Mouse (Mus musculus) brain, embryonic 14.5 days (tissue): ENCODE measurements around the gene Mmp24.

Source experiments
- CTCF ChIP-seq: fragments of 200-500 bp; IDR thresholded peaks from 2 replicates; pipeline ENCODE4 v1.5.1; 2012; ENCODE audit warnings: inconsistent platforms, mild to moderate bottlenecking, moderate library complexity, borderline replicate concordance; ENCODE audit not compliant: insufficient read depth, insufficient read length; ENCODE audit errors: extremely low read depth
- POLR2A ChIP-seq: fragments of 200-500 bp; IDR thresholded peaks from 2 replicates; pipeline ENCODE4 v1.6.1; 2012; ENCODE audit warnings: mild to moderate bottlenecking, inconsistent platforms, borderline replicate concordance; ENCODE audit not compliant: poor library complexity, insufficient read depth, insufficient read length, severe bottlenecking; ENCODE audit errors: extremely low read depth

DNA sequence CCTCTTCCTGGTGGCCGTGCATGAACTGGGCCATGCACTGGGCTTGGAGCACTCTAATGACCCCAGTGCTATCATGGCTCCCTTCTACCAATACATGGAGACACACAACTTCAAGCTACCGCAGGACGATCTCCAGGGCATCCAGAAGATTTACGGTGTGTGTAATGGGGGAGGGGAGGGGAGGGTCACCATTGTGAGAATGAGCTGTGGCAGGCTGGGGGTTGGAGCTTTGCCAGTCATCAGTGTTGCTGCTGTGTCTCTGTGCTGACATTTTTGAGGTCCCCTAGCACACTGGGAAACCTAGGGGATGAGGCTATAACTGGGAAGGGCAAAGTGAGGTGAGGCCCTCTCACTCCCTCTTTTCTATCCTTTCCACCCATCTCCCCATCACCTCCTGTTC, 32.3 kb downstream of the Mmp24 start:
- TF ChIP-seq CTCF (no peak), POLR2A (no peak)
